Mouse (Mus musculus) frontal cortex, adult 2 months (tissue): ENCODE measurements around the gene Phlda2. TPM values are rescaled to one million over a fixed set of nuclear protein-coding genes. Genes with fewer than 3 reads are reported as not detected.

Experiments
- DNase-seq, 2 experiments: peaks; one replicate each; pipeline ENCODE4 v3.0.0; 2022; ENCODE audit warnings: low spot score in 1 of 2; ENCODE audit errors: extremely low spot score in 1 of 2
- polyA plus RNA-seq: library from polyadenylated mRNA; depleted of rRNA; stranded (reverse); fragments of >200 nt; gene quantifications from 2 replicates; pipeline ENCODE4 v1.2.3, GENCODE M21; 2012; rRNA removed

Gene Phlda2
- polyA plus RNA-seq, 1 experiment: 0.86 TPM

- no peak for DNase-seq
These were observed 38.0 kb downstream of the Phlda2 start for GRCm38 (mm10) chr7:143464811-143465560.

GRCm38 (mm10) chr7:143463865-143464415 is 39.0 kb downstream of the Phlda2 start:
- peak in 1 of 2 experiments; percentile 78 for DNase-seq

GRCm38 (mm10) chr7:143462516-143462915 is 40.4 kb downstream of the Phlda2 start:
- DNase-seq: no peak

- DNase-seq: no peak
These were observed 41.0 kb downstream of the Phlda2 start for GRCm38 (mm10) chr7:143461920-143462319.

DNA sequence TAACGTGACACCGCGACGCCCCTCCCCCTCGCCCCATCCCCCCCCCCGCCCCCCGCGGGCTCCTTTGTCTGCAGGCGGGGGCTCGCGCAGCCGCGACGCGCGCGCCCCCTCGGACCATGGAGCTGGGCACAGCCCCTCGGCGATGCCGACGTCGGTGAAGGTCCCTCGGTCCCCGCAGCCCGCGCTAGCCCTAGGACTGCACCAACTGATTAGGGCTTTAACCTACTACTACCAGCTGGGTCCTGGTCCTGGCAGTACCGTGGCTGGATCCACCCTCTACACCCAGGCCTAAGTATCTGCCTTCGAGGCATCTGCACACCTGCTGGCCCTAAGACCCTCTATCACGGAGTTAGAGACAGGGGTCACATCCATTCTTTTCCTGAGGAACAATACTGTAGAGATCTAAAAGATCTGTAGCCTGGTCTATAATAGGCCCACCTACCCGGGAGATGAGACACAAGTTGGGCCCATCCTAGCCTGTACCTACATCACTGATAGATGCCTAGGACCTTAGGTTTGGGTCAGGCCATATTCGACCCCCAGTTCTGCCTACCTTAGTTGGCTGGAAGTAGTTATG is 41.6 kb downstream of the Phlda2 start:
- DNase-seq: no peak

DNA sequence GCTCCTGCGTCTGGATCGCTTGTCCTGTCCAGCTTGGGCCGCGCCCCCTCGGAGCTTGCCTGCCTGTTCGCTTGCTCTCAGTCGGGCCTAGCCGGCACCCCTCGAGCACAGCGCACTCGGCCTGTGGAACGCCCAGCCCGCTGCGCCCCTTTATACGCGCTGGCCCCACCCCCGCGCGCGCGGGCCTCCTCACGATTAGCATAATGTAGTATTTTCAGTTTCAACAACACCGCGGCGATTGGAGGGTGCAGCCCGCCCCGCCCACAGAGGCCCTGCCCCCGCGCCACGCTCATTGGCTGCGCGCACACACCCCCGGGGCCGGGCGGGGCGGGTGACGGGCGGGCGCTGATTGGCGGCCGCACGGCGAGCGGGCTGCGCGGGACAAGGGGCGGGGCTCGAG is 42.1 kb downstream of the Phlda2 start, which contains the start of gene Cdkn1c:
Cdkn1c (minus strand) TSS at position 177 of the 400 bp plus-strand sequence.
- DNase-seq: peak; percentile 60 to 82

- no peak for DNase-seq
These were observed 42.6 kb downstream of the Phlda2 start for GRCm38 (mm10) chr7:143460217-143460834.

DNA sequence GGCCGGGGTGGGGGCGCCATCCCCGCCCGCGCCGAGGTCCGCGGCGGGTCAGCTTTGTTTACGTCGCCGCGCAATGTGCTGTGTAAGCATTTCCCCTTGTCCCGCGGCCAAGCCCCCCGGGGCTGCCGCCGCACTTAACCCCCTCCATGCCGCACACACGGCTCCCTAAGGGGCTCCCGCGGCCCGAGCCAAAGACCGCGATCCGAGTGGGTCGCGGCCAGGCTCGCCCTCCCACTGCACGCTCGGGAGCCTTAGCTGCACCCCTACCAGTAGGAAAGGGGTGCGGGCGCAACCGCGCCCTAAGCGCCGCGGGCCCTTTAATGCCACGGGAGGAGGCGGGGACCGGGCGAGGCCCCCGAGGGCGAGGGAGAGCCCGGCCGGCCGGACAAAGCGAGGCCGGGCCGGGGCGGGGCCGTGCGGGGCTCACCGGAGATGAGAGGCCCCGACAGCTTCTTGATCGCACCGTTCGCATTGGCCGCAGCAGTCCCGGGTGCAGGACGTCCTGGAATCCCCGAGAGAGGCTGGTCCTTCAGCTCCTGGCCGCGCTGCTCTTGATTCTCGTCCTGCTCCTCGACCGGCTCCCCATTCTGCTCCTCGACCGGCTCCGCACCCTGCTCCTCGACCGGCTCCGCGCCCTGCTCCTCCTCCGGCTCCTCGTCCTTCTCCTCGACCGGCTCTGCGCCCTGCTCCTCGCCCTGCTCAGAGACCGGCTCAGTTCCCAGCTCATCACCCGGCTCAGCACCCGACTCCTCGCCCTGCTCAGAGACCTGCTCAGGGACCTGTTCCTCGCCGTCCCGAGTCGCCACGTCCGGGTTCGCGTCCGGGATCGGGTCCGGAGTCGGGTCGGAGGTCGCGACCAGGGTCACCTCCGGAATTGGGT is 43.4 kb downstream of the Phlda2 start:
- no peak for DNase-seq

GRCm38 (mm10) chr7:143458963-143459331 is 44.0 kb downstream of the Phlda2 start:
- DNase-seq: no peak

Other genes starting within 250 kb of the Phlda2 start
- gene Cdkn1c, start 42.1 kb downstream of the Phlda2 start, polyA plus RNA-seq: 9.1 and 10.3 TPM in 2 replicates
- gene Slc22a18, start 29.4 kb downstream of the Phlda2 start, polyA plus RNA-seq: 0.74 and 1.1 TPM in 2 replicates
- 127 and 139 TPM in 2 replicates for gene Nap1l4, start 46.0 kb upstream of the Phlda2 start, polyA plus RNA-seq
- 50.6 and 51.8 TPM in 2 replicates for gene Cars, start 96.9 kb upstream of the Phlda2 start, polyA plus RNA-seq
- 0.18 and 0.21 TPM in 2 replicates for gene Tnfrsf26, start 125.6 kb upstream of the Phlda2 start, polyA plus RNA-seq
- gene Tnfrsf22, start 146.5 kb upstream of the Phlda2 start, polyA plus RNA-seq: 4.1 and 4.6 TPM in 2 replicates
- 2.8 and 3.2 TPM in 2 replicates for gene Tnfrsf23, start 182.7 kb upstream of the Phlda2 start, polyA plus RNA-seq